Mouse (Mus musculus) mesoderm, embryonic 11.5 days (tissue): ENCODE results near the gene Aco2.

Experiments
- DNase-seq: peaks from one replicate; pipeline ENCODE4 v3.0.0-alpha.2; 2012; ENCODE audit warnings: low read depth, low spot score

Aco2 gene

GRCm38 (mm10) chr15:81920546-81921217, 48.6 kb downstream of the Aco2 start:
- DNase-seq, result no peak

- DNase-seq, result no peak
Observed at GRCm38 (mm10) chr15:81921255-81921654, 49.1 kb downstream of the Aco2 start.

GRCm38 (mm10) chr15:81924933-81925332, 52.8 kb downstream of the Aco2 start:
- no peak for DNase-seq

- DNase-seq, result peak; percentile 99
Observed at GRCm38 (mm10) chr15:81925760-81926445, 53.8 kb downstream of the Aco2 start, which contains the start of gene Polr3h. TSS of gene Polr3h (minus strand) at chr15:81926240.

GRCm38 (mm10) chr15:81926446-81926822, 54.3 kb downstream of the Aco2 start:
- no peak for DNase-seq

- no peak for DNase-seq
Observed at GRCm38 (mm10) chr15:81927741-81928140, 55.6 kb downstream of the Aco2 start.

GRCm38 (mm10) chr15:81928277-81928676, 56.2 kb downstream of the Aco2 start:
- DNase-seq, result no peak

GRCm38 (mm10) chr15:81932951-81933470, 60.9 kb downstream of the Aco2 start:
- DNase-seq, result no peak

GRCm38 (mm10) chr15:81933986-81934385, 61.9 kb downstream of the Aco2 start:
- no peak for DNase-seq

- DNase-seq, result no peak
Observed at GRCm38 (mm10) chr15:81935869-81936637, 63.9 kb downstream of the Aco2 start.

- peak; percentile 65 for DNase-seq
Observed at GRCm38 (mm10) chr15:81936679-81937078, 64.6 kb downstream of the Aco2 start, which contains the start of gene Csdc2. TSS of gene Csdc2 (plus strand) at chr15:81936759.

- no peak for DNase-seq
Observed at GRCm38 (mm10) chr15:81937098-81937972, 65.2 kb downstream of the Aco2 start.

GRCm38 (mm10) chr15:81938246-81938645, 66.1 kb downstream of the Aco2 start:
- DNase-seq, result peak; percentile 51

GRCm38 (mm10) chr15:81939157-81939715, 67.1 kb downstream of the Aco2 start:
- no peak for DNase-seq

- no peak for DNase-seq
Observed at GRCm38 (mm10) chr15:81939774-81940173, 67.7 kb downstream of the Aco2 start.

- no peak for DNase-seq
Observed at GRCm38 (mm10) chr15:81940219-81940618, 68.1 kb downstream of the Aco2 start.

- DNase-seq, result no peak
Observed at GRCm38 (mm10) chr15:81941010-81941409, 68.9 kb downstream of the Aco2 start.

GRCm38 (mm10) chr15:81943176-81943749, 71.2 kb downstream of the Aco2 start:
- peak; percentile 76 for DNase-seq

- no peak for DNase-seq
Observed at GRCm38 (mm10) chr15:81949076-81949475, 77.0 kb downstream of the Aco2 start.

GRCm38 (mm10) chr15:81949476-81950131, 77.5 kb downstream of the Aco2 start:
- DNase-seq, result no peak
